Mouse (Mus musculus) spleen, adult 12 weeks (tissue): ENCODE measurements around the gene Ell3.
"Not testable (repeated sequence)": the region's sequence is repeated elsewhere in the genome, so short reads cannot be mapped to it uniquely, and the experiment has no call there.

Experiments
- DNase-seq: peaks from one replicate; pipeline ENCODE4 v3.0.0; 2022; ENCODE audit warnings: low spot score

The Ell3 gene

GRCm38 (mm10) chr2:121444178-121444577 lies at the start of gene Ell3:
Ell3 (minus strand) TSS chr2:121444278.
- DNase-seq: no peak

- not testable (repeated sequence) for DNase-seq
Measured at GRCm38 (mm10) chr2:121484403-121484802, 40.3 kb upstream of the Ell3 start.

- no peak for DNase-seq
Measured at GRCm38 (mm10) chr2:121483576-121483975, 39.5 kb upstream of the Ell3 start.

- DNase-seq: not testable (repeated sequence)
Measured at GRCm38 (mm10) chr2:121480916-121481315, 36.8 kb upstream of the Ell3 start.

- no peak for DNase-seq
Measured at GRCm38 (mm10) chr2:121480498-121480897, 36.4 kb upstream of the Ell3 start.

GRCm38 (mm10) chr2:121477491-121478266 lies 33.6 kb upstream of the Ell3 start:
- DNase-seq: no peak

GRCm38 (mm10) chr2:121475306-121475705 lies 31.2 kb upstream of the Ell3 start:
- DNase-seq: not testable (repeated sequence)

GRCm38 (mm10) chr2:121474180-121474535 lies 30.1 kb upstream of the Ell3 start:
- DNase-seq: no peak

- DNase-seq: peak; percentile 58
Measured at GRCm38 (mm10) chr2:121473301-121474179, 29.5 kb upstream of the Ell3 start, which contains the start of gene Mfap1b. Mfap1b (minus strand) TSS chr2:121474067.

GRCm38 (mm10) chr2:121472783-121473182 lies 28.7 kb upstream of the Ell3 start:
- DNase-seq: not testable (repeated sequence)

GRCm38 (mm10) chr2:121468982-121469381 lies 24.9 kb upstream of the Ell3 start:
- DNase-seq: not testable (repeated sequence)

GRCm38 (mm10) chr2:121460071-121460470 lies 16.0 kb upstream of the Ell3 start:
- DNase-seq: no peak

- DNase-seq: peak; percentile 83
Measured at GRCm38 (mm10) chr2:121456692-121457642, 12.9 kb upstream of the Ell3 start, which contains the start of gene Serinc4. Serinc4 (minus strand) TSS chr2:121456781.

- no peak for DNase-seq
Measured at GRCm38 (mm10) chr2:121455534-121455933, 11.5 kb upstream of the Ell3 start.

- DNase-seq: no peak
Measured at GRCm38 (mm10) chr2:121453917-121454316, 9.8 kb upstream of the Ell3 start.

- DNase-seq: no peak
Measured at GRCm38 (mm10) chr2:121452990-121453389, 8.9 kb upstream of the Ell3 start, which contains the start of gene Hypk. Hypk (plus strand) TSS chr2:121453290.

- no peak for DNase-seq
Measured at GRCm38 (mm10) chr2:121452361-121452760, 8.3 kb upstream of the Ell3 start.

- DNase-seq: no peak
Measured at GRCm38 (mm10) chr2:121450093-121450492, 6.0 kb upstream of the Ell3 start.

GRCm38 (mm10) chr2:121449545-121450011 lies 5.5 kb upstream of the Ell3 start:
- no peak for DNase-seq

GRCm38 (mm10) chr2:121448739-121449535 lies 4.9 kb upstream of the Ell3 start, which contains the start of gene Serf2:
Serf2 (plus strand) TSS chr2:121449195.
- peak; percentile 99 for DNase-seq

- DNase-seq: no peak
Measured at GRCm38 (mm10) chr2:121448136-121448535, 4.1 kb upstream of the Ell3 start.
